ENCODE assay signal across 23 mouse cellular contexts in genomic region chr11:7134319-7134718, GRCm38 (mm10). TPM values are rescaled to one million over a fixed set of nuclear protein-coding genes. Genes with fewer than 3 reads are reported as not detected.
DNase-seq lines count a peak whose midpoint lies in the region; TF ChIP-seq lines count a peak whose summit lies in the region.
"Had no signal": no experiment of that assay in that cellular context is flagged by ENCODE, and none has a peak within 500 bp of the region (broad histone marks: within the 10 kb centered on the region; RNA-seq: fewer than 3 reads in every experiment).

No protein-coding gene starts in this region.

- peak overlapping the region; percentile 34; the same call in 1 of the 2 replicates for H3K27ac ChIP-seq in cerebellum, adult 2 months (ENCODE audit: insufficient read depth, low read length)
- H3K27ac ChIP-seq: embryonic facial prominence, embryonic 10.5 days; hindbrain, embryonic 14.5 days; limb, embryonic 13.5 days; neural tube, embryonic 15.5 days had no signal

- peaks cover 56% of the 10 kb centered on the region for H3K4me1 ChIP-seq in cerebellum, adult 2 months (ENCODE audit: control insufficient read depth, insufficient read depth, low read length)
- H3K4me1 ChIP-seq: embryonic facial prominence, embryonic 10.5 days; limb, embryonic 13.5 days had no signal

- no peaks in the 10 kb centered on the region for H3K27me3 ChIP-seq in cerebellum, adult 2 months (ENCODE audit: control insufficient read depth, insufficient read depth, low read length)
- H3K27me3 ChIP-seq: limb, embryonic 13.5 days; neural tube, embryonic 15.5 days had no signal

- no peak overlapping the region for H3K4me3 ChIP-seq in cerebellum, adult 2 months (replicated peaks; ENCODE audit: insufficient read depth, low read depth, low read length)
- H3K4me3 ChIP-seq: embryonic facial prominence, embryonic 10.5 days; erythroblast, embryonic 14.5 days; limb, embryonic 13.5 days; neural tube, embryonic 15.5 days had no signal

- TF ChIP-seq POLR2A in cerebellum, adult 2 months (IDR thresholded peaks at IDR 0.05; ENCODE audit: borderline replicate concordance, insufficient read depth, low read length): no peak

- WGBS in cerebellum, adult 2 months: 14% methylated on average over 5 of the region's 5 CpGs

- DNase-seq in cerebellum, adult 2 months: peak; percentile 45 to 46
- no peak for DNase-seq in cerebellum, adult 9-10 months
- peak; percentile 83 for DNase-seq in right cerebral cortex, adult 18-20 months
- DNase-seq in right cerebral cortex, postnatal 4 days: no peak
- DNase-seq in left cerebral cortex, adult 9 months (ENCODE audit: low spot score in 2 of 2): peak; percentile 38 to 61
- DNase-seq in telencephalon, adult 2 months (ENCODE audit: low read depth, low spot score): peak; percentile 84
- no peak for DNase-seq in T-cell, adult 2 months (ENCODE audit: low spot score)
- DNase-seq in thymus, postnatal 10 days (ENCODE audit: low spot score in 2 of 2): no peak
- DNase-seq: cerebellum, postnatal 10 days; heart, adult 18-20 months; heart, postnatal 10 days; kidney, adult 18-20 months; kidney, postnatal 25 days; lung, postnatal 36 days; retina, postnatal 1 day had no signal

- TF ChIP-seq CTCF in cerebellum, adult 2 months (IDR thresholded peaks at IDR 0.05; ENCODE audit: borderline replicate concordance, insufficient read depth, low read depth, low read length): no peak

RNA-seq across cellular contexts. Expression of gene Gm11985, which starts 54.0 kb away (rescaled TPM):
- not detected in 2 replicates for polyA plus RNA-seq in cerebellum, adult 2 months (2012; rRNA removed)
- polyA plus RNA-seq: erythroblast, embryonic 14.5 days; hindbrain, embryonic 14.5 days; liver, embryonic 16.5 days; midbrain, embryonic 11.5 days; neural tube, embryonic 15.5 days; urinary bladder, adult 2 months had no signal

Comparison
In these comparisons a context has a peak if more than half of its experiments do, and no peak if none do; other contexts are left out.
1. DNase-seq: peak in cerebellum, adult 2 months (2 of 2), right cerebral cortex, adult 18-20 months (single experiment), left cerebral cortex, adult 9 months (2 of 2) and telencephalon, adult 2 months (single experiment); none in cerebellum, adult 9-10 months (single experiment), right cerebral cortex, postnatal 4 days (single experiment), T-cell, adult 2 months (single experiment) and thymus, postnatal 10 days (0 of 2).